Comparison of ENCODE assay signal across 8 mouse cellular contexts in the genomic region with DNA sequence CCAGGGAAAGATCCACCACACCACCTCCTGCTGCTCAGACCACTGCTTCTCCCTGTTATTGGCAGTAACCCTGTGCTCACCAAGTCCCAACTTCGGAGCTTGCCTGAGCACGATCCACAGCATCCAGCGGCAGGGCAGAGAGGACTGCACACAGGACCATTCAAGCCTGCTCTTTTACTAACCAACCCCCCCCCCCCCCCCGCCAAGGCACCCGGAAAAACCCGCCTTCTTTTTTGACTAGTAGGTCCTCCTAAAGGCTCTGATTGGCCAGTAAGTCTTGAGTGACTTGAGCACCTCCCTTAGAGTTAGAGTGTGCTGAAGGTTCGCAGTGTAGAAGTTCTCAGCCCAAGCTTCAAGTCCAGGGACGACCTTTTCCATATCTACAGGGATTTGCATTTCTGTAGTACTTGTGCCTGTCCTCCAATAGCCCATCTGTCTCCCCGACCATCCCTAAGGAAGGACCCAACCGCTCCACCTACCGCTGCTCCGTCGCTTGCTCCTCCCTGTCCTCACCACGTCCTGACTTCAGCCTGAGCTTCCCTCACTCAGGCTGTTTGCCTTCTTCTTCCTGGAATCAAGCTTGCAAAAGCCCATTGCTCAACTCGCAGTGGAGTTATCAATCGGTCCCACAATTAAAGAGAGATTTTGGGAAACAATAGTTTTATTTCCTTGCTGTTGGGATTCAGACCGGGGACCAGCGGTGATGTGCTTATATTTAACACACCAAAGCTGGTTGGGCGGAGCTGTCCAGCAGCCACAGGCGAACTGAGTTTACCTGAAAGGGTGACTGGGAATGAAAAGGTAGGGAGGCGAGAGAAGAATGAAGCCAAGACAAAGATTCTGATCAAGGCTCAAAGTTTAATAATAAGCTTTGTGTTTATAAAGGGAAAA. TPM values are rescaled to one million over a fixed set of nuclear protein-coding genes. Genes with fewer than 3 reads are reported as not detected.
DNase-seq lines count a peak whose midpoint lies in the region; ATAC-seq lines count a peak whose summit lies in the region.

No protein-coding gene starts in this region.

- peak overlapping the region; percentile 25; the same call in 1 of the 2 replicates for H3K27ac ChIP-seq in forebrain, embryonic 10.5 days
- H3K27ac ChIP-seq in intestine, embryonic 15.5 days: peak overlapping the region; percentile 62; the same call in 1 of the 2 replicates
- H3K27ac ChIP-seq in liver, embryonic 13.5 days: no peak overlapping the region; the same call in 1 of the 2 replicates

- no peaks in the 10 kb centered on the region for H3K27me3 ChIP-seq in forebrain, embryonic 10.5 days (ENCODE audit: poor library complexity, severe bottlenecking)
- no peaks in the 10 kb centered on the region for H3K27me3 ChIP-seq in intestine, embryonic 15.5 days (replicated peaks)
- no peaks in the 10 kb centered on the region for H3K27me3 ChIP-seq in liver, embryonic 13.5 days

- no peaks in the 10 kb centered on the region for H3K36me3 ChIP-seq in forebrain, embryonic 10.5 days (replicated peaks)
- no peaks in the 10 kb centered on the region for H3K36me3 ChIP-seq in intestine, embryonic 15.5 days
- H3K36me3 ChIP-seq in liver, embryonic 13.5 days: no peaks in the 10 kb centered on the region

- H3K4me1 ChIP-seq in forebrain, embryonic 10.5 days: peaks cover 15% of the 10 kb centered on the region
- H3K4me1 ChIP-seq in intestine, embryonic 15.5 days (replicated peaks): peaks cover 4% of the 10 kb centered on the region; the same call in 1 of the 2 replicates
- H3K4me1 ChIP-seq in liver, embryonic 13.5 days (replicated peaks): peaks cover 11% of the 10 kb centered on the region; the same call in 1 of the 2 replicates

- DNase-seq in layer of hippocampus, adult 11-12 months (ENCODE audit: low spot score): peak; percentile 5
- no peak for DNase-seq in layer of hippocampus, adult 9-10 months (ENCODE audit: low spot score)
- DNase-seq in c-Kit-negative CD71-positive TER-119-positive erythroid progenitor cells, embryonic 14.5 days (ENCODE audit: low read depth, low spot score): peak; percentile 46
- DNase-seq in forebrain, embryonic 10.5 days (ENCODE audit: extremely low spot score, low spot score): peak; percentile 41
- DNase-seq in liver, embryonic 13.5 days: no peak
- peak; percentile 3 for DNase-seq in retina, embryonic 14.5 days (ENCODE audit: low spot score)
- no peak for DNase-seq in T-cell, adult 2 months (ENCODE audit: low spot score)

- ATAC-seq in intestine, embryonic 15.5 days: peak; percentile 87
- peak; percentile 71 for ATAC-seq in liver, embryonic 13.5 days (ENCODE audit: low read depth)

- H3K4me3 ChIP-seq in forebrain, embryonic 10.5 days: peak overlapping the region; percentile 55
- H3K4me3 ChIP-seq in intestine, embryonic 15.5 days (replicated peaks): peak overlapping the region; percentile 35
- peak overlapping the region; percentile 37 for H3K4me3 ChIP-seq in liver, embryonic 13.5 days (replicated peaks)

- H3K9me3 ChIP-seq in forebrain, embryonic 10.5 days: no peaks in the 10 kb centered on the region
- no peaks in the 10 kb centered on the region for H3K9me3 ChIP-seq in intestine, embryonic 15.5 days
- no peaks in the 10 kb centered on the region for H3K9me3 ChIP-seq in liver, embryonic 13.5 days (replicated peaks)

- 2% methylated on average over 21 of the region's 21 CpGs for WGBS in forebrain, embryonic 10.5 days
- 3% methylated on average over 20 of the region's 21 CpGs for WGBS in intestine, embryonic 15.5 days
- 3% methylated on average over 21 of the region's 21 CpGs for WGBS in liver, embryonic 13.5 days (ENCODE audit: insufficient replicate concordance)

- peak overlapping the region; percentile 70 for H3K4me2 ChIP-seq in intestine, embryonic 15.5 days (replicated peaks)
- peak overlapping the region; percentile 49 for H3K4me2 ChIP-seq in liver, embryonic 13.5 days

- H3K9ac ChIP-seq in intestine, embryonic 15.5 days: no peak overlapping the region
- no peak overlapping the region for H3K9ac ChIP-seq in liver, embryonic 13.5 days

RNA-seq across cellular contexts. Expression of a gene that starts 12.9 kb away (rescaled TPM):
- polyA plus RNA-seq in forebrain, embryonic 10.5 days (2016; fragmentation: Nextera tagmentation; extraction: Ambion mirVana): not detected in 2 replicates
- not detected in 2 replicates for polyA plus RNA-seq in intestine, embryonic 15.5 days (2015; fragmentation: Nextera tagmentation; extraction: Ambion mirVana)
- not detected in 2 replicates for polyA plus RNA-seq in liver, embryonic 13.5 days (2015; fragmentation: Nextera tagmentation; extraction: Ambion mirVana)

Comparison
In these comparisons a context has a peak if more than half of its experiments do, and no peak if none do; other contexts are left out.
1. DNase-seq: peak in layer of hippocampus, adult 11-12 months (single experiment), c-Kit-negative CD71-positive TER-119-positive erythroid progenitor cells, embryonic 14.5 days (single experiment), forebrain, embryonic 10.5 days (single experiment) and retina, embryonic 14.5 days (single experiment); none in layer of hippocampus, adult 9-10 months (single experiment), liver, embryonic 13.5 days (single experiment) and T-cell, adult 2 months (single experiment).
2. Peak in every context shown above with its lines, with median percentiles within 50 percentile points of each other: H3K4me3 ChIP-seq.